Mouse (Mus musculus) embryo, embryonic 10 days (tissue): ENCODE data around the gene Krt27.

Experiments
- DNase-seq: peaks from one replicate; pipeline ENCODE4 v3.0.0-alpha.2; 2015; ENCODE audit warnings: low spot score

Krt27 gene

GRCm38 (mm10) chr11:99322851-99323250 is 28.1 kb downstream of the Krt27 start, which contains the start of gene Krt25:
TSS of gene Krt25 (minus strand) at chr11:99322951.
- DNase-seq: no peak

DNA sequence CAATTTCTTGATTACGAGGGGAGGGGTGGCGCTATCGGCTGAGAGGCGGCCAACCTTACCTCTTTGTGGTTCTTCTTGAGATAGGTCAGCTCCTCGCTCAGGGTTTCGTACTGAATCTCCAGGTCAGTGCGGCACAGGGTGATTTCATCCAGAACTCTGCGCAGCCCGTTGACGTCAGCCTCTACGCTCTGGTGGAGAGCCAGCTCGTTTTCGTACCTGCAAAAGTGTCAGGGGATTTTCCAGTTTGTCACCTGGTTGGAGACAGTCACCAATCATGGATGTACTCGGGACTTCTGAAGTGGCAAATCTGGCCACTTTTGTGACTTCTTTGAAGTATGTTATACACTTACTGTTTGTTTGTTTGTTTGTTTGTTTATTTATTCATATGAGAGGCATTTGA is 29.8 kb downstream of the Krt27 start:
- no peak for DNase-seq

GRCm38 (mm10) chr11:99319127-99319526 is 31.8 kb downstream of the Krt27 start:
- no peak for DNase-seq

DNA sequence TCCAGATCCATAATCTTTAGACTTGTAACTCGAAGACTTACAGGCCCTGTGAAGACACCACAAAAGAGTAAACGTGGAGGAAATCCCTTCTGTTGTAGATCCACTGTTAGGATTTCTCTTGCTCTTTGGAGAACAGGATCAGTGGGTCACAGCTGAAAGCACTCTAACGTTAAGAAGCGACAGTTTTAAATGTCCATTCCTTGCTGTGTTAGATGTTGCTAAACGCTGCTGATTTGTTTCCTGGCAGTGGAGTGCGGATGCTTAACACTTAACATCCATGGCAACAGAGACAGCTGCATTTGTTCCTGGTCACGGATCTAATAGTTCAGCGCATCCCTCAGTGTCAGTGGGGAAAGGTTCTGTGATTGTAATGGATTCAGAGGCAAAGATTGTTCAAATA is 34.4 kb downstream of the Krt27 start:
- DNase-seq: peak; percentile 9

- DNase-seq: no peak
Observed at GRCm38 (mm10) chr11:99314594-99314993, 36.3 kb downstream of the Krt27 start.

DNA sequence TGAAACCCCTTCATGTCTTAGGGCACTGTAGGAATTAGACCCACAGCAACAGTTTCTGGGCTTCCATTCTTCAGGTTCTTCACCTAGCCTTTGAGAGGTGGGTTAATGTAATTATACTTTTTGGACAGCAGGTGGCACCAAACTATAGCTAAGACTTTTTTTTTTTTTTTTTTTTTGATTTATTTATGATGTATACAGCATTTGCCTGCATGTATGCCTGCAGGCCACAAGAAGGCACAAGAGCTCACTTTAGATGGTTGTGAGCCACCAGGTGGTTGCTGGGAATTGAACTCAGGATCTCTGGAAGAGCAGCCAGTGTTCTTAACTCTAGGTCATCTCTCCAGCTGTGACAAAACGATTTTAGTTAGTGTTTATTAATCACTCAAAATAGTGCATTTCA is 40.0 kb downstream of the Krt27 start:
- peak; percentile 59 for DNase-seq

GRCm38 (mm10) chr11:99307579-99307978 is 43.3 kb downstream of the Krt27 start:
- peak; percentile 79 for DNase-seq
